Mouse (Mus musculus) layer of hippocampus, postnatal 25 days (tissue): ENCODE measurements around the gene Olfml2b. TPM values are rescaled to one million over a fixed set of nuclear protein-coding genes. Genes with fewer than 3 reads are reported as not detected.
A peak's percentile ranks its signal among the peaks of the same experiment; 100 is the strongest.

ENCODE experiments used
- DNase-seq, 2 experiments: peaks; one replicate each; pipeline ENCODE4 v3.0.0; 2022; ENCODE audit warnings: mixed read lengths in 2 of 2, low spot score in 1 of 2; ENCODE audit errors: extremely low spot score in 1 of 2
- total RNA-seq, 2 experiments: library from RNA; stranded (reverse); gene quantifications; 2 replicates each; pipeline ENCODE4 v1.2.3; 2021

Olfml2b gene
- total RNA-seq, 2 experiments from 2014 or later: 35.6 to 44.2 TPM

DNA sequence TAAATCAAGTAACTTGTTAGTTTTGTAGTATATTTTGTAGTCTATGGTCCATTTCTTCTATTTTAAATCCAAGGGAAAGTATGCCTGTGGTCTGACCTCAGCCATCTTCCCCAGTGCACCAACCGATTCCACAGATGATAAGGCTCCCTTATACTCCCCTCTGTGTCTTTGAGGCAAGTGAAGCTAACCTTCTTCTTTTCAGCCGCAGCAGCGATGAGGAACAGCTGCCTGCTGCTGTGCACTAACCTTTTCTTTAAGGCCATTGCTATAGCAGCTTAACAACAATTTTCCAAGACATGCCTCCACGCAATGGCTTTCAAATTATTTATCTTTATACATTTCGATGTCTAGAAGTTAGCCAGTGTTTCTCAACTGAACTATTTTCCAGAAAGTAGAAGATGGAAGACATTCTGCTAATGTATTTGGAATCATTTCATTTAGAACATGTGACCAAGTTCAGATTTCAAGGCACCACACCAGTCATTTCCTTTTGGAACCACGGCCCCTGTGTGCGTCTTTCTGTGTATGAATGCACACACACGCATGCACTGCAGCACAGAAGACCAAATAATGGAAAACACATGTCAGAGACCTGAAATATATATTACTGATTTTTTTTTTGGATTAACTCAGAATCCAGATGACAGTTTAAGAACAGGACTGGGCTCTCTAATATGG lies 73.9 kb downstream of the Olfml2b start:
- no peak for DNase-seq

DNA sequence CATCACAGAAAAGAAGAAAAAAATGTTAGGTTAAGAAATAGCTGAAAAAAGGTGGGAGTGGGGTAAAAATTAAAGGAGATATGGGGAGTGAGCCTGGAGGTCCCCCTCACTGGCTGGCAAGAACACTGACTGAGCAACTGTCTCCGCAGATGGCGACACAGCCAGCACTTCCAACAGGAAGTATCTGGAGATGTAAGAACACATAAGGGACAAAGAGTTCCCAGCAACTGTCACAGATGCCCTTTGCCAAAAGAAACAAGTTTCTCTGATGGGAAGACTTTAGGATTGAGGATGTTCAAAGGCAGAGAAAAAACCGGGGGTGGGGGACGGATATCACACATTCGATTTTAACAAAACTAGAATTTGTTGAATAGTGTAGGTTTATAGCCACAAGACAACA lies 77.2 kb downstream of the Olfml2b start:
- peak in 1 of 2 experiments; percentile 55 for DNase-seq

DNA sequence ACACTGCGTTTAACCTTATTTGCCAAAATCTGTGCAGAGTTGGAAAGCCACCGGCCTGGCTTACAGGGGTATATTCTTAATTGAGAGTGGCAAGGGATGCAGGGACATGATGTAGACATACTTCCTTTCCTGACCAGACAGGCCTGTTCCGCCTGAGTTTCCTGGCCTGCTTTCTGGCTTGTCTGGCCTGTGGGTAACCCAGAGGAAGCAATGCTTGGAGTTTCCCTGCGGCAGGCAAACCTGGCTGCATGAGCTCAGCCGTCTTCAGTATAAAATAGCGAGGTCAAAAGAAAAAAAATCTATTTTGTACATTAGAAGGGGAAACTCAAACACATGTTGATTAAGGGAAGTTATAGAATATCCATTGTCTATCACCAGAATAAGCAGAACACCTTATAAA lies 84.2 kb downstream of the Olfml2b start:
- DNase-seq: no peak

DNA sequence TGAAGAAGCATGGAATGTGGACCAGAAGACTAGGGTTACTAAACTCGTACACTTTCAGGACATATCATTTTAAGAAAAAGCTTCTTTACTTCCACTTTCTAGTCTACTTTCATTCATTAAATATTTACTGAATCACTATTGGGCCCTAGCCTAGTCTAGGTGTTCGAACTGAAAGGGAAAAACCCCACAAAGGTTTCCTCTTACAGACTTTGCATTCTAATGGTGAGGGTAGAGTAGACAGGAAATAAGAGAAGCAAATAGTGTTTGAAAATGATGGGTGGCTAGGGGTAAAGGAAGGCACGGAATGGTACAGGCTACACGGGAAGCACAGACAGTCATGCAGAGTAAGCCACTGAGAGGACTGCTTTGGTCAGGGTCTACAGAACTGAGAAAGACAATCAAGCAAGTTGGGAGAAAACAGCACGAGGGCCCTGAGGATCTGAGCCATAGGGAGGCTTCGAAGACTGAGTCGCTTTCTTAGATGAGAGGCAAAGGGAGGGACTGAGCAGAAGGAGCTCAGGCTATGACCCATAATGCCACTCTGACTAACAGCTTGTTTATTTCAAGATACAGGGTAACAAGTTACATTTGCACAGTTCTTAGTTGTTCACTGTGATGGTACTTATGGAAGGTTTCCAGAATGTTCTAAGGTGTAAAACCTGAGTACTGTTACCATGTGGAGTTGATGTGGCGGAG lies 85.1 kb downstream of the Olfml2b start:
- DNase-seq: no peak

DNA sequence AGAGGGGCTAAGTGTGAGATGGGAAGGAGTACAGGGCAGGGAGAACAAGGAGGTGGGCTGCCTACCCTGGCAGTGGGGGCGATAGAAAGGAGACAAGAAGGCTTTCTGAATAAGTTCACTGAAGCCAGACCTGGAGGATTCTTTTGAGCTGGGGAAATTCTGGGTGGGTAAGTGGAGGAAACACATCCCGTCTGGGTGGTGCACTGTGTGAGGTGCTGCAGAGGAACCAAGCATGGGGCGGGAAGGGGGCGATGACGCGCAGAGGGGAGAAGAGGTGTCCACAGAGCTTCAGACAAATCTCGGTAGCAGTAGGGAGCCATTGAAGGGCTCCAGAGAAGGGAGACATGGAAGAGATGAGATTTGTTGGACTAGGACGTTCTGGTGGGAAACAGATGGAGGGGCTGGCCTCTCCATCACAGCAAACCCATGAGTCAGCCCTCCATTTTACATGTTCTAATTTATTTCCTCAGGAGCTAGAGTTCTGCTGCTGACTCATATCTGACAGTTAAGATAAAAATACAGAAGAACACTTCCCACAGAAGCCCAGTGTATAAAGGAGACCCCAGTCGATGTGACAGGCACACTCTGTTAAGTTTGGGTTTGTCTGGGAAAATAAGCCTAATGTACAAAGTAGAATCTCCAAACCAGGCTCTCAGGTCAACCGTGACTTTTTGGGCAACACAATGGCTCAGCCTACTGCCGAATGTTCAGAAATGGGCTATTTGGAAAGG lies 87.7 kb downstream of the Olfml2b start:
- DNase-seq: no peak

Other genes with a start within 250 kb of the Olfml2b start
- gene Nos1ap, start 54.7 kb upstream of the Olfml2b start, total RNA-seq: 100 to 1,000 TPM; 166 to 204 TPM
- gene Atf6, start 223.2 kb downstream of the Olfml2b start, total RNA-seq: 10 to 100 TPM; 46.6 to 49.2 TPM
- under 1 TPM; 0.34 to 0.77 TPM for gene Gm26620, start 240.5 kb downstream of the Olfml2b start, total RNA-seq
- 10 to 100 TPM; 13.8 to 19.2 TPM for gene Dusp12, start 241.0 kb downstream of the Olfml2b start, total RNA-seq